Mouse (Mus musculus): ENCODE measurements around the gene Arhgap15. TPM values are rescaled to one million over a fixed set of nuclear protein-coding genes. Genes with fewer than 3 reads are reported as not detected.

Arhgap15 gene
- polyA plus RNA-seq, 1 experiment from 2014 or later = 0.41 TPM

DNA sequence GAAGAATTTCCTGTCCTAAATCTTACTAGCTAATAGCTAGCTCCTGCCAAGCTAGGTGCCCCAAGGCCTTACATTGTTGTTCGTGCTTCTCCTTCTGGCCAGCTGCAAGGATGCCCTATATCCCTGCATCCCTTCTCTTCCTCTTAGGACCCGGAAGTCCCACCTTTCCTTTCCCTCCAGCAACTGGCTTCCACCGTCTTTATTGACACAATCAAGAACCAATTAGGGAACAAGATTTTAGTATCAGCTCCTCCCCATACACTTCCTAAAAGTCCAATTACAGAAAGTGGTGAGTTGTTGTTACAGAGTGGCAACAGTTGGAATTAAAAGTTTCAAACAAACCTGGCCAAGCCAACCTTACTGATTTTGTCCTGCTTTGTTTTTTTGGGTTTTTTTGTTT lies 183.1 kb downstream of the Arhgap15 start:
- DNase-seq (ENCODE audit: low spot score) (no peak), ATAC-seq (ENCODE audit: insufficient read depth, low FRiP score, low TSS enrichment) (no peak)
- Histone ChIP-seq H3K27me3 (ENCODE audit: control insufficient read depth, insufficient read depth, low read length) (no peaks in the 10 kb centered on the region), H3K9me3 (ENCODE audit: control insufficient read depth, low read length) (no peaks in the 10 kb centered on the region), H3K27ac (ENCODE audit: low read depth, low read length) (no peak overlapping the region), H3K36me3 (ENCODE audit: control insufficient read depth, insufficient read depth, low read length) (no peaks in the 10 kb centered on the region), H3K4me1 (ENCODE audit: control insufficient read depth, insufficient read depth, low read length) (no peaks in the 10 kb centered on the region), H3K4me3 (ENCODE audit: low read depth, low read length) (no peak overlapping the region), H3K9ac (ENCODE audit: low read length) (no peak overlapping the region), H3K4me2 (ENCODE audit: low read depth) (no peak overlapping the region)
- 81% methylated on average over 3 of the region's 3 CpGs for WGBS

GRCm38 (mm10) chr2:43939196-43939595 lies 190.6 kb downstream of the Arhgap15 start:
- H3K4me1 ChIP-seq (ENCODE audit: control insufficient read depth, insufficient read depth, low read length) = no peaks in the 10 kb centered on the region
- ATAC-seq (ENCODE audit: insufficient read depth, low FRiP score, low TSS enrichment) (no peak), DNase-seq (ENCODE audit: low spot score) (no peak)
- no peak overlapping the region for H3K27ac ChIP-seq (ENCODE audit: low read depth, low read length)
- no peak overlapping the region for H3K4me3 ChIP-seq (ENCODE audit: low read depth, low read length)
- no peak overlapping the region for H3K9ac ChIP-seq (ENCODE audit: low read length)
- no peaks in the 10 kb centered on the region for H3K27me3 ChIP-seq (ENCODE audit: control insufficient read depth, insufficient read depth, low read length)
- no peaks in the 10 kb centered on the region for H3K36me3 ChIP-seq (ENCODE audit: control insufficient read depth, insufficient read depth, low read length)
- 89% methylated on average over 5 of the region's 5 CpGs for WGBS
- no peaks in the 10 kb centered on the region for H3K9me3 ChIP-seq (ENCODE audit: control insufficient read depth, low read length)
- no peak overlapping the region for H3K4me2 ChIP-seq (ENCODE audit: low read depth)

GRCm38 (mm10) chr2:43945679-43946078 lies 197.1 kb downstream of the Arhgap15 start:
- 94% methylated on average over 2 of the region's 2 CpGs for WGBS
- H3K4me2 ChIP-seq (ENCODE audit: low read depth) = no peak overlapping the region
- H3K36me3 ChIP-seq (ENCODE audit: control insufficient read depth, insufficient read depth, low read length) = no peaks in the 10 kb centered on the region
- no peak overlapping the region for H3K9ac ChIP-seq (ENCODE audit: low read length)
- H3K9me3 ChIP-seq (ENCODE audit: control insufficient read depth, low read length) = no peaks in the 10 kb centered on the region
- no peak overlapping the region for H3K4me3 ChIP-seq (ENCODE audit: low read depth, low read length)
- no peak for ATAC-seq (ENCODE audit: insufficient read depth, low FRiP score, low TSS enrichment)
- no peaks in the 10 kb centered on the region for H3K4me1 ChIP-seq (ENCODE audit: control insufficient read depth, insufficient read depth, low read length)
- H3K27me3 ChIP-seq (ENCODE audit: control insufficient read depth, insufficient read depth, low read length) = no peaks in the 10 kb centered on the region
- no peak for DNase-seq (ENCODE audit: low spot score)
- no peak overlapping the region for H3K27ac ChIP-seq (ENCODE audit: low read depth, low read length)

- no peak for DNase-seq (ENCODE audit: low spot score)
- WGBS = 92% methylated on average over 13 of the region's 13 CpGs
- H3K27ac ChIP-seq (ENCODE audit: low read depth, low read length) = no peak overlapping the region
Measured at GRCm38 (mm10) chr2:43949775-43950492, 201.3 kb downstream of the Arhgap15 start.

DNA sequence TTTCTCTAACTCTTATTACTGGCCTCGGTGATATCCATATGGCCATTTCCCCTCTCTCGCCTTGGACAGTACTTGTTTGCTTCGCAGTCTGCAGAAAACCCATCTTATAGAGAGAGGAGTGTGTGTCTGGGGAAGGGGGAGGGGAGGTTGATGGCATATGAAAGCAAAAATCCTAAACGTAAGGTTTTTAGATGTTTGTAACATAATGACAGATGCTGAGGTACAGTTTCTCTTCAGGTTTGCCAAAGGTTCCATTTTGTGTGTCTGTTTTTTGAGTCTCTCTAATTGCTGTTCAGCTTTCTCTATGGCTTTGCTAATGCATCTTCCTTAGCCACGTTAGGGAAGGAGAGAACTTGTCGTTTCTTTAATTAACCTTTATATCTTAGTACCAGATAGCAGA lies 202.1 kb downstream of the Arhgap15 start:
- no peaks in the 10 kb centered on the region for H3K9me3 ChIP-seq (ENCODE audit: control insufficient read depth, low read length)
- no peak overlapping the region for H3K4me3 ChIP-seq (ENCODE audit: low read depth, low read length)
- no peak overlapping the region for H3K9ac ChIP-seq (ENCODE audit: low read length)
- DNase-seq (ENCODE audit: low spot score) = no peak
- no peak overlapping the region for H3K27ac ChIP-seq (ENCODE audit: low read depth, low read length)
- no peaks in the 10 kb centered on the region for H3K27me3 ChIP-seq (ENCODE audit: control insufficient read depth, insufficient read depth, low read length)
- H3K4me1 ChIP-seq (ENCODE audit: control insufficient read depth, insufficient read depth, low read length) = no peaks in the 10 kb centered on the region
- 81% methylated on average over 6 of the region's 6 CpGs for WGBS
- no peak overlapping the region for H3K4me2 ChIP-seq (ENCODE audit: low read depth)
- no peaks in the 10 kb centered on the region for H3K36me3 ChIP-seq (ENCODE audit: control insufficient read depth, insufficient read depth, low read length)
- ATAC-seq (ENCODE audit: insufficient read depth, low FRiP score, low TSS enrichment) = no peak

More at GRCm38 (mm10) chr2:43949775-43950492, 201.3 kb downstream of the Arhgap15 start:
- Histone ChIP-seq H3K4me1 (ENCODE audit: control insufficient read depth, insufficient read depth, low read length) (no peaks in the 10 kb centered on the region), H3K36me3 (ENCODE audit: control insufficient read depth, insufficient read depth, low read length) (no peaks in the 10 kb centered on the region), H3K9me3 (ENCODE audit: control insufficient read depth, low read length) (no peaks in the 10 kb centered on the region), H3K4me3 (ENCODE audit: low read depth, low read length) (no peak overlapping the region), H3K27me3 (ENCODE audit: control insufficient read depth, insufficient read depth, low read length) (no peaks in the 10 kb centered on the region), H3K9ac (ENCODE audit: low read length) (no peak overlapping the region), H3K4me2 (ENCODE audit: low read depth) (no peak overlapping the region)
- ATAC-seq (ENCODE audit: insufficient read depth, low FRiP score, low TSS enrichment) = no peak

GRCm38 (mm10) chr2:43959189-43959588 lies 210.6 kb downstream of the Arhgap15 start:
- no peak overlapping the region for H3K27ac ChIP-seq (ENCODE audit: low read depth, low read length)
- H3K36me3 ChIP-seq (ENCODE audit: control insufficient read depth, insufficient read depth, low read length) = no peaks in the 10 kb centered on the region
- no peak overlapping the region for H3K4me2 ChIP-seq (ENCODE audit: low read depth)
- H3K27me3 ChIP-seq (ENCODE audit: control insufficient read depth, insufficient read depth, low read length) = no peaks in the 10 kb centered on the region
- DNase-seq (ENCODE audit: low spot score) = no peak
- H3K4me1 ChIP-seq (ENCODE audit: control insufficient read depth, insufficient read depth, low read length) = no peaks in the 10 kb centered on the region
- no peak for ATAC-seq (ENCODE audit: insufficient read depth, low FRiP score, low TSS enrichment)
- no peak overlapping the region for H3K4me3 ChIP-seq (ENCODE audit: low read depth, low read length)
- H3K9ac ChIP-seq (ENCODE audit: low read length) = no peak overlapping the region
- H3K9me3 ChIP-seq (ENCODE audit: control insufficient read depth, low read length) = no peaks in the 10 kb centered on the region

DNA sequence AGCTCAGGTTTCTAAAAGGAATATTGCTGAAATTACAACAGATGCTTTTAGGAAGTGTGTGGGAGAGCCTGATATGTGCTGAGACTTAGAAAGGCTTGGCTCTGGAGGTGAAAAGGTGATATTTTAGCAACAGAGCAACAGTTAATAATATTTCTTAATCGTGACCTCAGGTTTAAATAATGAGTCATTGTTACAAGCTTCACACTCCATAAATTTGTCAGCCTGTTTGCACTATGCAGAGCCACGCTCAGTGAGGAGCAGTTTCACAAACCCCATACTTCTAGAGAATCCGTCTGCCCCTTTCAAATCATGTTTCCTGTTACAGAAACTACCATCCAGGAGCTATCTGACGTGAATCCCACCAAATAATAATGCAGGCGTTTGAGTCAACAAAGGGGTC lies 213.8 kb downstream of the Arhgap15 start:
- ATAC-seq (ENCODE audit: insufficient read depth, low FRiP score, low TSS enrichment) = no peak
- Histone ChIP-seq H3K4me1 (ENCODE audit: control insufficient read depth, insufficient read depth, low read length) (no peaks in the 10 kb centered on the region), H3K27me3 (ENCODE audit: control insufficient read depth, insufficient read depth, low read length) (no peaks in the 10 kb centered on the region), H3K27ac (ENCODE audit: low read depth, low read length) (no peak overlapping the region), H3K36me3 (ENCODE audit: control insufficient read depth, insufficient read depth, low read length) (no peaks in the 10 kb centered on the region), H3K9ac (ENCODE audit: low read length) (no peak overlapping the region), H3K4me3 (ENCODE audit: low read depth, low read length) (no peak overlapping the region), H3K4me2 (ENCODE audit: low read depth) (no peak overlapping the region), H3K9me3 (ENCODE audit: control insufficient read depth, low read length) (no peaks in the 10 kb centered on the region)
- DNase-seq (ENCODE audit: low spot score) = no peak
- 60% methylated on average over 5 of the region's 5 CpGs for WGBS

DNA sequence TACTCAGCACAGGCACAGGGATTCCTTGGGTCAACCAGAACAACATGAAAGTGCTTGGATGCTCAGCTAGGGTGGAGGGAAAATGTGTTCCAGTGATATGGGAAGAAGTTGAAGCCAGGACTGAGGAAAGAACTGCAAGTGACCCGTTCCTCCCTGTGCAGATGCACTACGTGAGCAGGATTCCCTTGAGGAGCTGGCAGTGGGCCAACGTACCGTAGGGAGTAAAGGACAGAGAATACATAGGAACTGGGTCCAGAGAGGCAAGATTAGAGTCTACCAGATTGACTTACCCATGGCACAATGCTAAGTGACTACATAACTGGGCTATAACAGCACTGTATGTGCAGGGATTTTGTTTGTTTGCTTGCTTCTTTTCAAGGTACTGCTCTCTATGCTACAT lies 220.0 kb downstream of the Arhgap15 start:
- Histone ChIP-seq H3K9me3 (ENCODE audit: control insufficient read depth, low read length) (no peaks in the 10 kb centered on the region), H3K9ac (ENCODE audit: low read length) (no peak overlapping the region), H3K4me2 (ENCODE audit: low read depth) (no peak overlapping the region), H3K4me3 (ENCODE audit: low read depth, low read length) (no peak overlapping the region), H3K27me3 (ENCODE audit: control insufficient read depth, insufficient read depth, low read length) (no peaks in the 10 kb centered on the region), H3K27ac (ENCODE audit: low read depth, low read length) (no peak overlapping the region), H3K4me1 (ENCODE audit: control insufficient read depth, insufficient read depth, low read length) (no peaks in the 10 kb centered on the region), H3K36me3 (ENCODE audit: control insufficient read depth, insufficient read depth, low read length) (no peaks in the 10 kb centered on the region)
- whole genome bisulfite sequencing = 85% methylated on average over 4 of the region's 4 CpGs
- DNase-seq (ENCODE audit: low spot score) (no peak), ATAC-seq (ENCODE audit: insufficient read depth, low FRiP score, low TSS enrichment) (no peak)

GRCm38 (mm10) chr2:43977732-43978131 lies 229.1 kb downstream of the Arhgap15 start:
- Histone ChIP-seq H3K27ac (ENCODE audit: low read depth, low read length) (no peak overlapping the region), H3K4me1 (ENCODE audit: control insufficient read depth, insufficient read depth, low read length) (no peaks in the 10 kb centered on the region), H3K27me3 (ENCODE audit: control insufficient read depth, insufficient read depth, low read length) (no peaks in the 10 kb centered on the region), H3K9ac (ENCODE audit: low read length) (no peak overlapping the region), H3K9me3 (ENCODE audit: control insufficient read depth, low read length) (no peaks in the 10 kb centered on the region), H3K4me2 (ENCODE audit: low read depth) (no peak overlapping the region), H3K4me3 (ENCODE audit: low read depth, low read length) (no peak overlapping the region), H3K36me3 (ENCODE audit: control insufficient read depth, insufficient read depth, low read length) (no peaks in the 10 kb centered on the region)
- ATAC-seq (ENCODE audit: insufficient read depth, low FRiP score, low TSS enrichment) = no peak
- no peak for DNase-seq (ENCODE audit: low spot score)
- 77% methylated on average over 11 of the region's 11 CpGs for WGBS

All from neural tube, embryonic 11.5 days (tissue).